Mouse (Mus musculus): Measurements from ENCODE around the gene Swsap1. TPM values are rescaled to one million over a fixed set of nuclear protein-coding genes. Genes with fewer than 3 reads are reported as not detected.

The Swsap1 gene
- polyA plus RNA-seq, 3 experiments from 2014 or later = 3.6 to 6.2 (median 4.9) TPM

Other genes starting within 250 kb of the Swsap1 start
- gene Ldlr, start 232.3 kb upstream of the Swsap1 start, polyA plus RNA-seq (2017; shearing (Covaris generic)) = 10 to 100 TPM in 2 of 3 experiments, 1 to 10 TPM in 1; 9.2 to 21.2 (median 14.6) TPM
- gene Spc24, start 195.5 kb upstream of the Swsap1 start, polyA plus RNA-seq (2017; shearing (Covaris generic)) = 10 to 100 TPM in 1 of 3 experiments, 1 to 10 TPM in 2; 5.5 to 54.9 (median 8.6) TPM
- not detected for gene Kank2, start 157.0 kb upstream of the Swsap1 start, polyA plus RNA-seq (2017; shearing (Covaris generic))
- not detected for gene Angptl8, start 120.2 kb upstream of the Swsap1 start, polyA plus RNA-seq (2017; shearing (Covaris generic))
- gene Dock6, start 103.1 kb upstream of the Swsap1 start, polyA plus RNA-seq (2017; shearing (Covaris generic)) = 1 to 10 TPM; 1.7 to 2.1 (median 1.9) TPM
- gene Rab3d, start 37.6 kb upstream of the Swsap1 start, polyA plus RNA-seq (2017; shearing (Covaris generic)) = 1 to 10 TPM; 7.4 to 9.6 (median 8.9) TPM
- not detected for gene Ccdc159, start 28.3 kb upstream of the Swsap1 start, polyA plus RNA-seq (2017; shearing (Covaris generic))
- gene Tmem205, start 28.2 kb upstream of the Swsap1 start, polyA plus RNA-seq (2017; shearing (Covaris generic)) = 10 to 100 TPM in 1 of 3 experiments, 1 to 10 TPM in 2; 8.8 to 11.1 (median 9.7) TPM
- gene Plppr2, start 18.7 kb upstream of the Swsap1 start, polyA plus RNA-seq (2017; shearing (Covaris generic)) = 1 to 10 TPM in 1 of 3 experiments, under 1 TPM in 2; 0.26 to 1.2 (median 0.45) TPM
- gene Epor, start 7.8 kb downstream of the Swsap1 start, polyA plus RNA-seq (2017; shearing (Covaris generic)) = under 1 TPM in 2 of 3 experiments, not detected in 1; 0.31 to 0.38 TPM
- not detected for gene Rgl3, start 33.7 kb downstream of the Swsap1 start, polyA plus RNA-seq (2017; shearing (Covaris generic))
- not detected for gene Ccdc151, start 46.9 kb downstream of the Swsap1 start, polyA plus RNA-seq (2017; shearing (Covaris generic))
- gene Prkcsh, start 47.1 kb downstream of the Swsap1 start, polyA plus RNA-seq (2017; shearing (Covaris generic)) = 10 to 100 TPM; 30.8 to 47.7 (median 36.1) TPM
- gene Elavl3, start 96.3 kb downstream of the Swsap1 start, polyA plus RNA-seq (2017; shearing (Covaris generic)) = not detected
- gene Gm49318, start 115.5 kb downstream of the Swsap1 start, polyA plus RNA-seq (2017; shearing (Covaris generic)) = not detected
- 1 to 10 TPM; 2.9 to 7.0 (median 6.5) TPM for gene Zfp653, start 115.6 kb downstream of the Swsap1 start, polyA plus RNA-seq (2017; shearing (Covaris generic))
- gene Ecsit, start 129.7 kb downstream of the Swsap1 start, polyA plus RNA-seq (2017; shearing (Covaris generic)) = 10 to 100 TPM; 27.7 to 40.0 (median 37.7) TPM
- under 1 TPM; 0.20 to 0.36 (median 0.32) TPM for gene Cnn1, start 143.5 kb downstream of the Swsap1 start, polyA plus RNA-seq (2017; shearing (Covaris generic))
- gene Elof1, start 161.4 kb downstream of the Swsap1 start, polyA plus RNA-seq (2017; shearing (Covaris generic)) = 10 to 100 TPM; 76.4 to 98.9 (median 89.4) TPM
- 100 to 1,000 TPM; 155 to 257 (median 245) TPM for gene Acp5, start 180.0 kb downstream of the Swsap1 start, polyA plus RNA-seq (2017; shearing (Covaris generic))
- 10 to 100 TPM; 40.1 to 46.8 (median 43.2) TPM for gene Pigyl, start 201.1 kb downstream of the Swsap1 start, polyA plus RNA-seq (2017; shearing (Covaris generic))
- gene Zfp872, start 232.3 kb downstream of the Swsap1 start, polyA plus RNA-seq (2017; shearing (Covaris generic)) = not detected